Mouse (Mus musculus) CH12.LX (cell line): ENCODE data around the gene Pcca.

Source experiments
- CHD2 ChIP-seq: IDR thresholded peaks from 2 replicates; pipeline ENCODE4 v1.6.1; 2011; ENCODE audit warnings: low read length, improper control_type of control experiment
- CTCF ChIP-seq, 2 experiments: IDR thresholded peaks in 1 of 2; conservative IDR thresholded peaks in 1 of 2; 2 replicates each; pipeline ENCODE4 v1.5.1; 2011 to 2012; ENCODE audit warnings: low read depth in 2 of 2, low read length in 2 of 2, improper control_type of control experiment in 1 of 2, inconsistent platforms in 1 of 2, mild to moderate bottlenecking in 1 of 2, moderate library complexity in 1 of 2
- KAT2A ChIP-seq: IDR thresholded peaks from 2 replicates; pipeline ENCODE4 v1.6.1; 2012; ENCODE audit warnings: low read length, improper control_type of control experiment, inconsistent platforms; ENCODE audit not compliant: insufficient replicate concordance
- POLR2A ChIP-seq: IDR thresholded peaks from 2 replicates; pipeline ENCODE4 v1.6.1; 2011; ENCODE audit warnings: low read depth, mild to moderate bottlenecking, improper control_type of control experiment, low read length
- RAD21 ChIP-seq: IDR thresholded peaks from 2 replicates; pipeline ENCODE4 v1.6.1; 2011; ENCODE audit warnings: low read depth, mild to moderate bottlenecking, low read length, improper control_type of control experiment, moderate library complexity
- RCOR1 ChIP-seq: conservative IDR thresholded peaks from 2 replicates; pipeline ENCODE4 v1.6.1; 2012; ENCODE audit warnings: low read depth, mild to moderate bottlenecking, inconsistent platforms, low read length, improper control_type of control experiment
- ZC3H11A ChIP-seq: IDR thresholded peaks from 2 replicates; pipeline ENCODE4 v1.6.1; 2012; ENCODE audit warnings: low read depth, mild to moderate bottlenecking, inconsistent platforms, low read length, improper control_type of control experiment
- ZNF384 ChIP-seq: IDR thresholded peaks from 2 replicates; pipeline ENCODE4 v1.6.1; 2012; ENCODE audit warnings: low read depth, low read length, improper control_type of control experiment, inconsistent platforms

DNA sequence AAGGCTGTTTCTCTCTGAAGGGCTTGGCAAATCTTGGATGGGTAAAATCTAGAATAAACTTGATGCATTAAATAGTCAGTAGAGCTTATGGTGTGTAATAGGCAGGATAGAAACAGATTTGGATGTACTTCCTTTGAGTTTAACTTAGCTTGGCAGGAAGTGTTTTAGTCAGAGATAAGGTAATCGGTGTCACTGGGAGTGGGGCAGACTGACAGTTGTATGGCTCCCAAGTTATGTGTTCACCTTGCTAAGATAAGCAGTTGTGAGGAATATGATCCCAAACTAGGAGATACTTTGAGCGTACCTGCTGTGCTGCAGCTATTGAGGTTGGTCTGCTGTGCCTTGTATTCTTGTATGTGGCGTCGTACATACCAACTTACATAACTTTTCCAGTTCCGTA lies 232.3 kb downstream of the Pcca start:
- TF ChIP-seq RCOR1 (no peak), KAT2A (no peak), CTCF (conservative IDR thresholded peaks at IDR 0.05 in 1 of 2, IDR thresholded peaks at IDR 0.05 in 1 of 2; ENCODE audit: low read depth in 2 of 2, low read length in 2 of 2) (no peak), ZC3H11A (no peak), CHD2 (no peak), ZNF384 (no peak), POLR2A (no peak), RAD21 (no peak)
